Mouse (Mus musculus): ENCODE data around the gene B3galt2.

- TF ChIP-seq GATA1 (IDR thresholded peaks at IDR 0.05; ENCODE audit: borderline replicate concordance, low read length) (no peak), FLI1 (IDR thresholded peaks at IDR 0.05; ENCODE audit: low read length) (no peak)
Observed at GRCm38 (mm10) chr1:143608911-143609310, 31.6 kb upstream of the B3galt2 start.
